Mouse (Mus musculus) myocyte (in vitro differentiated cells): ENCODE measurements around the gene Capzb. TPM values are rescaled to one million over a fixed set of nuclear protein-coding genes. Genes with fewer than 3 reads are reported as not detected.

Source experiments
- H3K27me3 ChIP-seq: one replicate; pipeline ENCODE4 v1.6.1; 2011; ENCODE audit not compliant: control insufficient read depth, insufficient read depth, insufficient read length
- H3K36me3 ChIP-seq: one replicate; pipeline ENCODE4 v1.6.1; 2011; ENCODE audit not compliant: control insufficient read depth, insufficient read depth
- H3K4me2 ChIP-seq: one replicate; pipeline ENCODE4 v1.6.1; 2011; ENCODE audit warnings: low read depth, control low read depth
- H3K4me3 ChIP-seq: one replicate; pipeline ENCODE4 v1.5.1; 2011; ENCODE audit warnings: mild to moderate bottlenecking, control low read depth, moderate library complexity
- H3K79me2 ChIP-seq: one replicate; pipeline ENCODE4 v1.6.1; 2011; ENCODE audit not compliant: control insufficient read depth, insufficient read depth
- H3ac ChIP-seq: one replicate; pipeline ENCODE4 v1.6.1; 2011; ENCODE audit not compliant: control insufficient read depth, insufficient read length
- CEBPB ChIP-seq: IDR thresholded peaks from 2 replicates; pipeline ENCODE4 v1.6.1; 2011; ENCODE audit warnings: mild to moderate bottlenecking, moderate library complexity; ENCODE audit not compliant: poor library complexity, insufficient read depth, severe bottlenecking
- E2F4 ChIP-seq: IDR thresholded peaks from one replicate; pipeline ENCODE4 v1.6.1; 2011; ENCODE audit warnings: mild to moderate bottlenecking, control low read depth, moderate library complexity; ENCODE audit not compliant: insufficient read depth
- MAX ChIP-seq: IDR thresholded peaks from one replicate; pipeline ENCODE4 v1.6.1; 2011; ENCODE audit warnings: low read depth, mild to moderate bottlenecking, control low read depth
- MYOD1 ChIP-seq, 3 experiments: IDR thresholded peaks; one replicate each; pipeline ENCODE4 v1.6.1; 2011; ENCODE audit warnings: control low read depth in 2 of 3, low read depth in 2 of 3, mild to moderate bottlenecking in 2 of 3, moderate library complexity in 1 of 3; ENCODE audit not compliant: insufficient read length in 2 of 3, control insufficient read depth in 1 of 3
- MYOG ChIP-seq, 3 experiments: IDR thresholded peaks; one replicate each; pipeline ENCODE4 v1.6.1; 2011; ENCODE audit warnings: control low read depth in 2 of 3, low read depth in 2 of 3, mild to moderate bottlenecking in 2 of 3; ENCODE audit not compliant: insufficient read length in 2 of 3, control insufficient read depth in 1 of 3, insufficient read depth in 1 of 3
- POLR2A ChIP-seq: IDR thresholded peaks from one replicate; pipeline ENCODE4 v1.6.1; 2011; ENCODE audit warnings: low read depth, mild to moderate bottlenecking, control low read depth, moderate library complexity; ENCODE audit not compliant: insufficient read length
- POLR2AphosphoS2 ChIP-seq: IDR thresholded peaks from one replicate; pipeline ENCODE4 v1.6.1; 2011; ENCODE audit warnings: low read depth, control low read depth; ENCODE audit not compliant: insufficient read length
- REST ChIP-seq: IDR thresholded peaks from one replicate; pipeline ENCODE4 v1.6.1; 2011; ENCODE audit warnings: mild to moderate bottlenecking, control low read depth, moderate library complexity; ENCODE audit not compliant: insufficient read depth, insufficient read length
- SRF ChIP-seq: IDR thresholded peaks from one replicate; pipeline ENCODE4 v1.6.1; 2011; ENCODE audit warnings: low read depth; ENCODE audit not compliant: control insufficient read depth, insufficient read length
- TCF12 ChIP-seq: IDR thresholded peaks from one replicate; pipeline ENCODE4 v1.6.1; 2011; ENCODE audit warnings: mild to moderate bottlenecking, control low read depth; ENCODE audit not compliant: poor library complexity, insufficient read depth, severe bottlenecking
- TCF3 ChIP-seq: IDR thresholded peaks from one replicate; pipeline ENCODE4 v1.6.1; 2011; ENCODE audit warnings: low read depth, control low read depth; ENCODE audit not compliant: insufficient read length
- USF1 ChIP-seq: IDR thresholded peaks from one replicate; pipeline ENCODE4 v1.6.1; 2011; ENCODE audit warnings: low read depth, mild to moderate bottlenecking, control low read depth, moderate library complexity
- polyA plus RNA-seq: library from polyadenylated mRNA; unstranded; fragments of >200 nt; fragmentation: generic; extraction: Trizol; gene quantifications from one replicate; pipeline ENCODE4 v1.2.1, GENCODE M21; 2012; ENCODE audit warnings: missing spikeins

The Capzb gene
- polyA plus RNA-seq, 1 experiment = 247 TPM

DNA sequence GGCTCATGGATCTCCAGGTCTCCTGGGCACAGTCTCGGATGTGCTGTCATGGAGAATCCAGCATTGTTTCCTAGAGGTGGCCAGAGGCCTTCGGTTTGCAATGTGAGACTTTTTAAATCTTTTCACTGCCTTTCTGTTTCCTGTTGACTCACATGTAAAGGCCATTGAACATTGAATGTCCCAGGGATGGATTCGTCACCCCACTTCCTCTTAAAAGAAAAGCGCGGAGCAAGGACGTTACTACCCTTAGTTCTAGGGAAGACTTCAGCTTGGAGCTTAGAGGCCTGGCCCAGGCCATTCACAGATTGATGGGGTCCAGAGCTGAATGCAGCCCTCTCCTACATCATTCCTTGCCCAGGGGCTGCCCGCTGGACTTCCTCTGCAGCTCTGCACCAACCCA lies 35.2 kb downstream of the Capzb start:
- no peak overlapping the region for H3ac ChIP-seq
- no peak overlapping the region for H3K4me2 ChIP-seq
- H3K4me3 ChIP-seq = no peak overlapping the region
- peaks cover 91% of the 10 kb centered on the region for H3K79me2 ChIP-seq
- H3K27me3 ChIP-seq = no peaks in the 10 kb centered on the region
- TF ChIP-seq MYOG (IDR thresholded peaks at IDR 0.05; ENCODE audit: control insufficient read depth in 1 of 3, insufficient read depth in 1 of 3, insufficient read length in 2 of 3, low read depth in 2 of 3) = no peak
- TF ChIP-seq REST = no peak
- TF ChIP-seq MYOD1 (IDR thresholded peaks at IDR 0.05; ENCODE audit: control insufficient read depth in 1 of 3, insufficient read length in 2 of 3, low read depth in 2 of 3) = no peak
- TF ChIP-seq TCF3 = no peak
- TF ChIP-seq SRF = no peak
- no peak for TF ChIP-seq POLR2A
- TF ChIP-seq POLR2AphosphoS2 = no peak
- TF ChIP-seq CEBPB = no peak
- no peak for TF ChIP-seq E2F4
- no peak for TF ChIP-seq TCF12
- TF ChIP-seq MAX = no peak
- TF ChIP-seq USF1 = no peak
- H3K36me3 ChIP-seq = no peaks in the 10 kb centered on the region

DNA sequence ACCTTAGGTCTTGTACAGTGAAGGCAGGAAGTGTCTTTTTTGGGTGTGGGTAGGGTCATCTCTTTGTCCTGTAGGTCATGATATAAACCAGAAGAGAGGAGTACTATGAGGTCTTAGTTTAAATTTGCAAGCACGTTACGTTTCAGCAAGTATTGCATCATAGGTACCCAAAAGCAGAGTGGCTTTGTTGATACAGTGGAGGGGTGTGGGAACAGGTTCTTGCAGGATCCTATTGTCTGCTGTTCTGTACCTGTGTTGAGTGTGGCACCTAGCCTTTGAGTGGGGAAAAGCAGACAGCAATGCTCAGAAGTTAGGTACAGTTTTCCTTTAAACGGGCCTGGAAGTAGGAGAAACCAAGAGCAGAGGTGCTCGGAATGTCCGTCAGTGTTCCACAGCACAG lies 36.6 kb downstream of the Capzb start:
- H3K36me3 ChIP-seq = no peaks in the 10 kb centered on the region
- no peak overlapping the region for H3K4me2 ChIP-seq
- no peak for TF ChIP-seq REST
- TF ChIP-seq USF1 = no peak
- TF ChIP-seq POLR2AphosphoS2 = no peak
- TF ChIP-seq TCF12 = no peak
- no peak for TF ChIP-seq POLR2A
- TF ChIP-seq TCF3 = no peak
- no peak for TF ChIP-seq MYOD1 (IDR thresholded peaks at IDR 0.05; ENCODE audit: control insufficient read depth in 1 of 3, insufficient read length in 2 of 3, low read depth in 2 of 3)
- peaks cover 89% of the 10 kb centered on the region for H3K79me2 ChIP-seq
- no peak overlapping the region for H3ac ChIP-seq
- no peak overlapping the region for H3K4me3 ChIP-seq
- no peaks in the 10 kb centered on the region for H3K27me3 ChIP-seq

DNA sequence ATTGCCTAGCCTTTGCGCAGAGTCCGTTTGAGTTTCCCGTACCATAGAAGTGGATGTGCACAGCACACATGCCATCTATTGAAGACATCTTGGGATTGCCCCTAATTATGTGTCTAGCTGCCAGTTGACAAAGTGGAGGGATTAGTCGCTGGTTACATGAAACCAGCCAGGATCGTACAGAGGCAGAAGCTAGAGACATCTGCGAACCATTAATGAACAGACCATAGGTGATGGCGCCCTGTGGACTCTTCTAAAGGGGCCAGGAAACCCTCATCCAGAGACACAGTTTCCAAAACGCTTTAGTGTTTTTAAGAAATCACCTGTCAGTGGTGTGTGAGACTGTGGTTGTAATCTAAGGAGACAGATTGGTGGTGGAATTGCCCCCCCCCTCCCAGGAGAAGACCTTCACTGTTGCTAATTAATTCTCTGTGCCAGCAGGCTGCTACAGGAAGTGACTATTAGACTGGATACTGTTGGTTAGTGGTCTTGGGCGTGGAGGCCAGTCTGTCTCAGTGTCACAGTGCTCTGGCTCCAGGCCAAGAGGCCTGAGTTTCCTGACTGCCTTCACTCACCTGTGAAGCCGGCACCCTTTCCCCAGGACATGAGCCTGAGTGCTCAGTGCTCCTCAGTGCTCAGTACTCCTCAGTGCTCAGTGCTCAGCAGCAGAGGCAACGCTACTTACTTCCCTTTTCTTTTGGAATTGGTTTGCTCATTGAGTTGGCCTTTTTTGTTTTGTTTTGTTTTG lies 37.8 kb downstream of the Capzb start:
- H3K36me3 ChIP-seq = no peaks in the 10 kb centered on the region
- no peaks in the 10 kb centered on the region for H3K27me3 ChIP-seq
- no peak overlapping the region for H3ac ChIP-seq
- TF ChIP-seq POLR2AphosphoS2 = no peak
- TF ChIP-seq MAX = no peak
- no peak for TF ChIP-seq SRF
- TF ChIP-seq E2F4 = no peak
- H3K4me2 ChIP-seq = peak overlapping the region; percentile 51
- H3K79me2 ChIP-seq = peaks cover 89% of the 10 kb centered on the region
- H3K4me3 ChIP-seq = no peak overlapping the region

DNA sequence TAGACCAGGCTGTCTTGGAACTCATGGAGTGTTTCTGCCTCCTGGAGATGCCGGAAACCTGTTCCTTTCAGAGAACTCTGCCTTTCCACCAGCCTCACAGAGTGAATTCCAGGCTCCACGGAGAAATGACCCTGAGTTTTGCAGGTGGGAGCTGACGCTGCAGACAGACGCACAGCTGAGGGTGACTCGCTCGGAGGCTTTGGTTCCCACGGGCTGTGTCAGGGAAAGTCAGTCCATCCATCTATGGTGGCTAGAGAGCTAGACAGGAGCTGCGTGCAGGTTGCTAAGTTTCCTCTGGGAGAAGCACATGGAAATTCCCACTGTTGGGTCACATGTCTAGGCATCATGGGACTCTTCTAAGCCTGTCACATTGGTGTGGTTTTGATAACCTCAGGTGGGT lies 38.5 kb downstream of the Capzb start:
- H3ac ChIP-seq = no peak overlapping the region
- no peaks in the 10 kb centered on the region for H3K36me3 ChIP-seq
- TF ChIP-seq MYOG (IDR thresholded peaks at IDR 0.05; ENCODE audit: control insufficient read depth in 1 of 3, insufficient read depth in 1 of 3, insufficient read length in 2 of 3, low read depth in 2 of 3) (peak in 1 of 3 experiments; percentile 36), TCF3 (no peak), REST (no peak), POLR2AphosphoS2 (no peak), CEBPB (no peak), TCF12 (no peak), MYOD1 (IDR thresholded peaks at IDR 0.05; ENCODE audit: control insufficient read depth in 1 of 3, insufficient read length in 2 of 3, low read depth in 2 of 3) (no peak), USF1 (peak; percentile 21), POLR2A (no peak), E2F4 (no peak)
- no peak overlapping the region for H3K4me3 ChIP-seq
- H3K27me3 ChIP-seq = no peaks in the 10 kb centered on the region
- H3K79me2 ChIP-seq = peaks cover 89% of the 10 kb centered on the region
- H3K4me2 ChIP-seq = peak overlapping the region; percentile 51

DNA sequence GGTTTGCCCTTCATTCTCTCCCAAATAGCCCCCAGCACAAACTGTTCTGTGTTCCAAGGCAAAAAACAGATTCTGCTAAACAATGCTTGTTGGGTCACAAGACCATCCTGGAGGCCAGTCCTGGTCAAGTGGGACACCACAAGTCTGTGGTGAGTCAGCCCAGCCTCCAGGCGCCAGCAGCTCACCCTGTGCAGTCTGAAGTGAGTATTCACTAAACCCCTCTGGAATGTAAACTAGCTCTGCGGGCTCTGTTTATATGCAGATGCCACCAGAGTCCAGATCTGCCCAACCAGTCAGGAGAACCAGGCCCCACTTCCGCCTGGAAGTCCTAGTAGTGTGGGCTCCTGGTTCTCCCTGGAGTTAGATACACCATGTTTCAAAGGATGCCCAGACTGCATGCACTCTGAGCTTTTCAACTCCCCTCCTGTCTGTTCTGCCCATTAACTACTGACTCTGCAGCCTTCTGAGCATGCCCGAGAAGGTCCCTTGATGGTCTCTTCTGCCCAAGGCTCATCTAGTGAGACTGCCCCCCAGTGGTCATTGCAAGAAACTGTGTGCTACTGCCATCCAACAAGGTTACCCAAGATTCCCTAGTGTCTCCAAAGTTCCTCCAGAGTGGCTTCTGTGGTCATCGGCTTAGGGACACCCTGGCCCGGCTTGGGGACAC lies 39.9 kb downstream of the Capzb start:
- H3K36me3 ChIP-seq = no peaks in the 10 kb centered on the region
- TF ChIP-seq MAX = no peak
- TF ChIP-seq USF1 = peak; percentile 29
- TF ChIP-seq MYOD1 (IDR thresholded peaks at IDR 0.05; ENCODE audit: control insufficient read depth in 1 of 3, insufficient read length in 2 of 3, low read depth in 2 of 3) = peak in 1 of 3 experiments; percentile 26
- TF ChIP-seq SRF = no peak
- TF ChIP-seq TCF3 = no peak
- TF ChIP-seq MYOG (IDR thresholded peaks at IDR 0.05; ENCODE audit: control insufficient read depth in 1 of 3, insufficient read depth in 1 of 3, insufficient read length in 2 of 3, low read depth in 2 of 3) = peak in 1 of 3 experiments; percentile 66
- no peak for TF ChIP-seq POLR2AphosphoS2
- TF ChIP-seq REST = no peak
- no peak for TF ChIP-seq POLR2A
- no peak for TF ChIP-seq E2F4
- TF ChIP-seq TCF12 = no peak
- no peak for TF ChIP-seq CEBPB
- no peak overlapping the region for H3K4me3 ChIP-seq
- H3K27me3 ChIP-seq = no peaks in the 10 kb centered on the region
- peak overlapping the region; percentile 51 for H3K4me2 ChIP-seq
- H3K79me2 ChIP-seq = peaks cover 90% of the 10 kb centered on the region
- no peak overlapping the region for H3ac ChIP-seq
